Mouse (Mus musculus) lung, postnatal 0 days (tissue): ENCODE results near the gene Tfr2. TPM values are rescaled to one million over a fixed set of nuclear protein-coding genes. Genes with fewer than 3 reads are reported as not detected.
A peak's percentile ranks its signal among the peaks of the same experiment; 100 is the strongest.

ENCODE experiments used
- ATAC-seq: fragments of 200-750 bp; cut with Nextera tagmentation; 2 replicates; pipeline ENCODE4 v1.8.0; 2017; ENCODE audit warnings: moderate library complexity
- DNase-seq: peaks from one replicate; pipeline ENCODE4 v3.0.0-alpha.2; 2016; ENCODE audit warnings: low spot score
- H3K27ac ChIP-seq: fragments of 300-500 bp; sonication (generic); 2 replicates; pipeline ENCODE4 v1.5.1; 2014; ENCODE audit warnings: antibody characterized with exemption, mild to moderate bottlenecking, low read length, mixed read lengths
- H3K27me3 ChIP-seq: fragments of 300-500 bp; sonication (generic); replicated peaks from 2 replicates; pipeline ENCODE4 v1.6.1; 2014; ENCODE audit warnings: low read length, mixed read lengths; ENCODE audit not compliant: insufficient read depth
- H3K36me3 ChIP-seq: fragments of 300-500 bp; sonication (generic); 2 replicates; pipeline ENCODE4 v1.6.1; 2014; ENCODE audit warnings: low read length, mixed read lengths; ENCODE audit not compliant: insufficient read depth
- H3K4me1 ChIP-seq: fragments of 300-500 bp; sonication (generic); 2 replicates; pipeline ENCODE4 v1.6.1; 2014; ENCODE audit warnings: antibody characterized with exemption, low read depth, low read length, mixed read lengths; ENCODE audit not compliant: insufficient read depth
- H3K4me2 ChIP-seq: fragments of 300-500 bp; sonication (generic); replicated peaks from 2 replicates; pipeline ENCODE4 v1.6.1; 2014; ENCODE audit warnings: low read depth, mild to moderate bottlenecking, low read length, moderate library complexity, mixed read lengths
- H3K4me3 ChIP-seq: fragments of 300-500 bp; sonication (generic); 2 replicates; pipeline ENCODE4 v1.5.1; 2014; ENCODE audit warnings: low read depth, low read length
- H3K9ac ChIP-seq: fragments of 300-500 bp; sonication (generic); replicated peaks from 2 replicates; pipeline ENCODE4 v1.6.1; 2014; ENCODE audit warnings: low read depth, mild to moderate bottlenecking
- H3K9me3 ChIP-seq: fragments of 300-500 bp; sonication (generic); 2 replicates; pipeline ENCODE4 v1.6.1; 2016; ENCODE audit warnings: low read length, mixed read lengths
- CTCF ChIP-seq: IDR thresholded peaks from 2 replicates; pipeline ENCODE4 v1.5.1; 2016; ENCODE audit warnings: antibody characterized with exemption, mild to moderate bottlenecking
- EP300 ChIP-seq: IDR thresholded peaks from 2 replicates; pipeline ENCODE4 v1.6.1; 2016; ENCODE audit warnings: antibody characterized with exemption, mild to moderate bottlenecking, control low read depth
- WGBS: fragments of 180-500 bp; shearing (Covaris S2); extraction: QIAGEN DNeasy Blood & Tissue Kit; methylation state at CpG from one replicate; pipeline ENCODE4 v1.1.7; 2014; 5-methylcytosine and 5-hydroxymethylcytosine counted together
- polyA plus RNA-seq: library from polyadenylated mRNA; unstranded; fragments of >200 nt; fragmentation: Nextera tagmentation; extraction: Ambion mirVana; gene quantifications from 2 replicates; pipeline ENCODE4 v1.2.1, GENCODE M21; 2015

The Tfr2 gene
- polyA plus RNA-seq, 1 experiment from 2014 or later = 0.33 TPM

DNA sequence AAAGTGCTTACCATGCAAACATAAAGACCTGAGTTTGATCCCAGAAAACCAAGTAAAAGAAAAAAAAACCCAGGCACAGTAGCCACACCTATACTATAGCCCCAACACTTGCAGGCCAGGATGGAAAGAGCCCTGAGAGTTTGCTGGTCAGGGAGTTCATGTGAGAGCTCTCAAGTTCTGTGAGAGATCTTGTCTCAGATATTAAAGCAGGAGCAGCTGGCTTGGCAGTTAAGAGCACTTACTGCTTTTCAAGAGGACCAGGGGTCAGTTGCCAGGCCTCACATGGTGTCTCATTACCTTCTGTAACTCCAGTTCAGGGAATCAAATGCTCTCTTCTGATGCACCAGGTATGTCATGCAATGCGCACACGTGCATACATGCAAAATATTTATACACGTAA lies 34.9 kb upstream of the Tfr2 start:
- Histone ChIP-seq H3K4me3 (no peak overlapping the region), H3K27ac (no peak overlapping the region), H3K9me3 (no peaks in the 10 kb centered on the region), H3K36me3 (no peaks in the 10 kb centered on the region), H3K4me1 (peaks cover 10% of the 10 kb centered on the region), H3K9ac (no peak overlapping the region), H3K27me3 (no peaks in the 10 kb centered on the region), H3K4me2 (no peak overlapping the region)
- TF ChIP-seq EP300 = peak; percentile 39; the same call in 1 of the 2 replicates
- no peak for TF ChIP-seq CTCF
- no peak for ATAC-seq
- WGBS = 65% methylated on average over 3 of the region's 3 CpGs
- peak; percentile 67 for DNase-seq

DNA sequence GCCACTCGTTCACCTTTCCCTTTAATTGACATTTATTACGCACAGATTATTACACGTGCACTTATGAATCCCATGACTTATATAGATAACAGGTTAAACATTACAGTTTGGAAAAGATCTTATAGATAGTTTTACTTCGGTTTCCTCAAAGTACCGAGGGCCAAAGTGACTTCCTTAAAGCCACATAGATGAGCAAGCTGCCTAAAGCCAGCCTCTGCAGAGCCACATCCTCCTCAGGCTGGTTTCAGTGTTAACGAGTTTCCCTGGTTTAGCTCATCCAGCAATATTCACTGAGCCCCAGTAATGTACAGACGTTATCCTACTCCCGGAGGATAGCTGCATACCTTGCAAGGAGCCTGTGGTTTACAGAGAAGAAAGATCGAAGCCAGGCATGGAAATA lies 34.3 kb upstream of the Tfr2 start:
- Histone ChIP-seq H3K9ac (no peak overlapping the region), H3K9me3 (no peaks in the 10 kb centered on the region), H3K4me2 (no peak overlapping the region), H3K27ac (no peak overlapping the region), H3K4me3 (no peak overlapping the region), H3K36me3 (no peaks in the 10 kb centered on the region), H3K4me1 (peaks cover 6% of the 10 kb centered on the region), H3K27me3 (no peaks in the 10 kb centered on the region)
- 67% methylated on average over 9 of the region's 9 CpGs for WGBS
- ATAC-seq = no peak
- TF ChIP-seq CTCF (no peak), EP300 (no peak)
- DNase-seq = no peak

DNA sequence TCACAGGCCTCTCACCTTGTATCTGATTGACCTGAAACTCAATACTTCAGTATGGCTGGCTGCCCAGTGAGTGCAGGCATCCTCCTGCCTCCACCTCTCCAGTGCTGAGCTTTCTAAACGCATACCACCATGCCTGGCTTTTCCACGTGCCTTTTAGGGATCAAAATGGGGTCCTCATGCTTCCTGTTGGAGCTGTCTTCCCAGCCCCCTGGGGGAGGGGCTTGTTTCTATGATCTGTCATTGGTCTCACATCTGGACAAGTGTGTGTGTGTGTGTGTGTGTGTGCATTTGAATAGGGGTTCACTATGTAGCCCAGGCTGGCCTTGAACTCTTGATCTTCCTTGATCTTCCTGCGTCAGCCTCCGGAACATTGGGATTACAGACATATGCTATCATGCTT lies 32.2 kb upstream of the Tfr2 start:
- Histone ChIP-seq H3K27me3 (no peaks in the 10 kb centered on the region), H3K36me3 (no peaks in the 10 kb centered on the region), H3K9ac (no peak overlapping the region), H3K9me3 (no peaks in the 10 kb centered on the region), H3K4me3 (no peak overlapping the region), H3K4me2 (no peak overlapping the region), H3K27ac (no peak overlapping the region), H3K4me1 (peaks cover 4% of the 10 kb centered on the region)
- DNase-seq = no peak
- no peak for ATAC-seq
- no peak for TF ChIP-seq CTCF
- no peak for TF ChIP-seq EP300
- 46% methylated on average over 4 of the region's 4 CpGs for WGBS

DNA sequence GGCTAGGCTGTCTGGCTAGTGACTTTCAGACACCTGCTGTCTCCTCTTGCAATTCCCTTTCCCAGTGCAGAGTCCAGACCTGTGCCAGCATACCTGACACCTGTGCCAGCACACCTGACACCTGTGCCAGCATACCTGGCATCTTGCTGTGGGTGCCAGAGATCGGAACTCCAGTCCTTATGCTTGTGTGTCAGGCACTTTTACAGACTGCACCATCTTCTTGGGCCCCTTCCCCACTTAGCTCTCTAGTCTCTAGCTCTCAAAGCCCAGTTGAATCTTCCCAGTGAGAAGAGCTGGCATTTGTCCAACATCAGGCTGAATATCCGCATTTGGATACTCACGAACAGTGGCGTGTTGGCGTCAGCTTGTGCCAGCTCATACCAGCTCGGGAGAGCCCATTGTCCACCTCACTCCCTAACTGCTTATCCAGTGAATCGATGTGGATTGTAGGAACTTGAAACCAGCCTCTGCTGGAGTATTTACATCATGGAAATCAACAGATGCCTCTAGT lies 30.3 kb upstream of the Tfr2 start:
- no peaks in the 10 kb centered on the region for H3K27me3 ChIP-seq
- no peak overlapping the region for H3K4me2 ChIP-seq
- H3K4me3 ChIP-seq = no peak overlapping the region
- no peak for ATAC-seq
- no peaks in the 10 kb centered on the region for H3K9me3 ChIP-seq
- H3K27ac ChIP-seq = no peak overlapping the region
- no peaks in the 10 kb centered on the region for H3K36me3 ChIP-seq
- no peaks in the 10 kb centered on the region for H3K4me1 ChIP-seq
- peak; percentile 47 for DNase-seq
- TF ChIP-seq EP300 (no peak), CTCF (no peak)
- no peak overlapping the region for H3K9ac ChIP-seq
- WGBS = 32% methylated on average over 7 of the region's 7 CpGs

DNA sequence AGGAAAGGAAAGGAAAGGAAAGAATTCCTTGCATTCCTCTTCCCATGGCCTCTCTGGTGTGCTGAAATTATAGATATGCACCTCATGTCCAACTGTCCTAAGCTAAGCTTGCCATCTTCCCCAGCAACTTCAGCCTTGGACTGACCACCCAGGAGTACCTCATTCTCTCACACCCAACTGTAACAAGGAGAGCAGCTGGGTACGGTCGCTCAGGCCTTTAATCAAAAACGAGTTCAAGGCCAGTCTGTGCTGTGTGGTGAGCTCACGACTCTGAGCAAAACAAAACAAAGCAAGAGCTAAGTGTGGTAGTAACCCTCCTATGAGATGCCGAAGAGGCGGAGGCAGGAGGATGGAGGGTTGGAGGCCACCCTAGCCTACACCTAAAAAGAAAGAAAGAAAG lies 28.6 kb upstream of the Tfr2 start:
- no peaks in the 10 kb centered on the region for H3K27me3 ChIP-seq
- no peaks in the 10 kb centered on the region for H3K36me3 ChIP-seq
- WGBS = 68% methylated on average over 6 of the region's 6 CpGs
- TF ChIP-seq EP300 (no peak), CTCF (no peak)
- H3K9ac ChIP-seq = no peak overlapping the region
- H3K4me1 ChIP-seq = no peaks in the 10 kb centered on the region
- no peak overlapping the region for H3K27ac ChIP-seq
- no peaks in the 10 kb centered on the region for H3K9me3 ChIP-seq
- no peak for DNase-seq
- H3K4me3 ChIP-seq = no peak overlapping the region
- no peak overlapping the region for H3K4me2 ChIP-seq
- no peak for ATAC-seq

DNA sequence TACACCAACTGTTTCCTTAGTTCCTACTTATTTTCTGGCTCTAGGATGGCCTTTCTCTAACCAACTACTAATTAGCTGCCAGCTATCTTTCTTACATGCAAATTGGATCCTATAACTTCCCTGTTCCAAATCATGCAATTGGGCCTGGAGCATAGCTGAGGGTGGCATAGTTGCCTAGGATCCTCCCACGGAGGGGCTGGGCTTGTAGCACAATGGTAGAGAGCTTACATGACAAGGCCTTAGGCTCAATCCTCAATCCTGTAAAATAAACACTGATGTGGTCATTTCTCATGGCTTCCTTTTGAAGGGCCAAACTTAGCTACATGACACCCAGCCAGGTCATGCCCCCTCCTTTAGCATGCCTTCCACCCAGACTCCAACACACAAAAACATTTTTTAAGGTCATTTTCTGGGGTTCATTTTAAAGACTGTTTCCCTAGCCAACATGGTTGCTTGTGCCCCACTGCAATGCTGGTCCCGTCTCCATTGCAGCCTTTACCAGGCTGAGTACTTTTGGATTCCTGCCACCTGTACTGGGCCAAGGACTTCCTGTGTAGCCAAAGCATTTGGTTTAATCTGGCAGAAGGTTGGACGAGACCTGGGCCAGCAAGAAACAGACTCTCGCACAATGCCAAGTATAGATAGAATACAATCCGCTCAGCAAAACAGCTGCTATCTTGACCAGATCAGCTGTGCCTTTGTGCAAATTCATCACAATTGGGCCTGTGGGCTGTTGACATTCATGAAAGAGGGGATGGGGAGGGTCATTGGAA lies 27.7 kb upstream of the Tfr2 start:
- Histone ChIP-seq H3K36me3 (no peaks in the 10 kb centered on the region), H3K27me3 (no peaks in the 10 kb centered on the region), H3K27ac (no peak overlapping the region), H3K4me1 (no peaks in the 10 kb centered on the region), H3K4me2 (no peak overlapping the region), H3K9me3 (no peaks in the 10 kb centered on the region), H3K4me3 (no peak overlapping the region), H3K9ac (no peak overlapping the region)
- 39% methylated on average over 5 of the region's 5 CpGs for WGBS
- ATAC-seq (no peak; the same call in 1 of the 2 replicates), DNase-seq (no peak)
- no peak for TF ChIP-seq CTCF
- TF ChIP-seq EP300 = no peak
